Mouse (Mus musculus) liver, postnatal 0 days (tissue): ENCODE measurements around the gene Alox5.

Experiments used
- CTCF ChIP-seq: sonication (generic); IDR thresholded peaks from 2 replicates; pipeline ENCODE4 v1.5.1; 2016; ENCODE audit warnings: antibody characterized with exemption, low read depth
- EP300 ChIP-seq: IDR thresholded peaks from 2 replicates; pipeline ENCODE4 v1.6.1; 2016; ENCODE audit warnings: antibody characterized with exemption, low read depth, mild to moderate bottlenecking

- TF ChIP-seq CTCF (no peak), EP300 (no peak)
These were observed 21.4 kb downstream of the Alox5 start for GRCm38 (mm10) chr6:116439531-116439930.
